In the genomic region with DNA sequence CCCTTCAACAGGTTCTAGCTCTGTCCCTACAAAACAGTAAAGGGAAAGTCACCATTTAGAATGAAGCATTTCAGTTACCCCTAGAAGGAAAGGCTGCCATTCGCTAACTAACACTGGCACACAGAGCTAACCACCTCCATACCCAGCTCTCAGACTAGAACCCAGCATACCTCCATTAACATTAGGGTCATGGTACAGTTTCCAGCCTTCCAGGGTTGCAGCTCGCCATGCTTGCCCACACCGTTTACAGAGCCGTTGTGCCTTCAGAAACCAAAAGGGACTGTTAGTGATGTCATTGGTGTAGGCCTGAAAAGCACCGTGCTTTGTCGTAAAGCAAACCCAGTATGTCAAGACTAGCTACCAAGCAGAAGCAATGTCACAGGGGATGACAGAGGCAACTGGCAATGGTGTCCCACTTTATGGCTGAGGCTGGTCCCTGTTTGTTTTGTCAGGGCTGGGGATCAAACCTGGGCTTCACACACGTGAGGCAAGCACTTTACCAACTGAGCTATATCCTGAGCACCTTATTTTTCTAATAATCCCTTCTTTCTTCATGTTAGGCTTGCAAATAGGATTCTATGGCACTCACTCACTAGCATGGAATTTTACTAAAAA, we compare ENCODE assay signal across 20 mouse cellular contexts. TPM values are rescaled to one million over a fixed set of nuclear protein-coding genes. Genes with fewer than 3 reads are reported as not detected.
DNase-seq lines count a peak whose midpoint lies in the region; ATAC-seq lines count a peak whose summit lies in the region.
"Had no signal": no experiment of that assay in that cellular context is flagged by ENCODE, and none has a peak within 500 bp of the region (broad histone marks: within the 10 kb centered on the region; RNA-seq: fewer than 3 reads in every experiment).

No protein-coding gene starts in this region.

- ATAC-seq in midbrain, embryonic 11.5 days (ENCODE audit: low FRiP score), result no peak
- ATAC-seq: activated CD4-positive, CD25-positive, alpha-beta regulatory T cell, adult 4 months; CD4-positive, CD25-positive, alpha-beta regulatory T cell, adult 4 months had no signal

- H3K27ac ChIP-seq in midbrain, embryonic 11.5 days (ENCODE audit: low read depth, low read length), result no peak overlapping the region
- no peak overlapping the region for H3K27ac ChIP-seq in midbrain, embryonic 10.5 days (replicated peaks)

- H3K36me3 ChIP-seq in midbrain, embryonic 11.5 days (ENCODE audit: control insufficient read depth, insufficient read depth, low read length), result peaks cover 36% of the 10 kb centered on the region
- H3K36me3 ChIP-seq in midbrain, embryonic 10.5 days, result peaks cover 95% of the 10 kb centered on the region

- no peak overlapping the region for H3K9ac ChIP-seq in midbrain, embryonic 11.5 days (ENCODE audit: low read length)

- peak; percentile 49 for DNase-seq in midbrain, embryonic 11.5 days (ENCODE audit: low spot score, missing footprints)
- no peak for DNase-seq in midbrain, embryonic 10.5 days (ENCODE audit: low spot score)
- DNase-seq in adipocyte (ENCODE audit: low spot score), result peak; percentile 96
- no peak for DNase-seq in thymus, postnatal 25 days
- DNase-seq: adrenal gland, adult 2 months; adrenal gland, adult 8-10 months; adrenal gland, postnatal 10 days; adrenal gland, postnatal 14 days; adrenal gland, postnatal 25 days; adrenal gland, postnatal 36 days; B cell, adult 2 months; cerebellum, adult 11 months; cerebellum, adult 11-12 months; cerebellum, adult 18-20 months; cerebellum, adult 2 months had no signal

- no peaks in the 10 kb centered on the region for H3K4me1 ChIP-seq in midbrain, embryonic 11.5 days (ENCODE audit: control insufficient read depth, insufficient read depth, low read length)
- no peaks in the 10 kb centered on the region for H3K4me1 ChIP-seq in midbrain, embryonic 10.5 days

- no peak overlapping the region for H3K4me3 ChIP-seq in midbrain, embryonic 11.5 days (ENCODE audit: low read depth, low read length)
- no peak overlapping the region for H3K4me3 ChIP-seq in midbrain, embryonic 10.5 days

- WGBS in midbrain, embryonic 11.5 days, result 95% methylated on average over 7 of the region's 7 CpGs
- 95% methylated on average over 7 of the region's 7 CpGs for WGBS in midbrain, embryonic 10.5 days

- H3K4me2 ChIP-seq in midbrain, embryonic 11.5 days, result no peak overlapping the region

- no peaks in the 10 kb centered on the region for H3K9me3 ChIP-seq in midbrain, embryonic 11.5 days (ENCODE audit: control insufficient read depth, low read length)
- no peaks in the 10 kb centered on the region for H3K9me3 ChIP-seq in midbrain, embryonic 10.5 days (replicated peaks)
- H3K9me3 ChIP-seq: G1E had no signal

- no peaks in the 10 kb centered on the region for H3K27me3 ChIP-seq in midbrain, embryonic 11.5 days (ENCODE audit: control insufficient read depth, insufficient read depth, low read length)
- no peaks in the 10 kb centered on the region for H3K27me3 ChIP-seq in midbrain, embryonic 10.5 days (ENCODE audit: low read depth, poor library complexity, severe bottlenecking)
- H3K27me3 ChIP-seq: CH12.LX, Patski had no signal

RNA-seq across cellular contexts. Expression of gene Nup107, which starts 19.3 kb away (rescaled TPM):
- 95.1 and 99.0 TPM in 2 replicates for polyA plus RNA-seq in midbrain, embryonic 11.5 days (2014; fragmentation: Nextera tagmentation; extraction: Ambion mirVana)
- 95.5 and 104 TPM in 2 replicates for polyA plus RNA-seq in midbrain, embryonic 10.5 days (2016; fragmentation: Nextera tagmentation; extraction: Ambion mirVana)

RNA-seq across cellular contexts. Expression of gene Slc35e3, which starts 27.0 kb away (rescaled TPM):
- 21.4 TPM in 2 replicates for polyA plus RNA-seq in midbrain, embryonic 11.5 days (2014; fragmentation: Nextera tagmentation; extraction: Ambion mirVana)
- 19.5 and 24.8 TPM in 2 replicates for polyA plus RNA-seq in midbrain, embryonic 10.5 days (2016; fragmentation: Nextera tagmentation; extraction: Ambion mirVana)

Comparison
In these comparisons a context has a peak if more than half of its experiments do, and no peak if none do; other contexts are left out.
1. DNase-seq: peak in midbrain, embryonic 11.5 days (single experiment) and adipocyte (single experiment); none in midbrain, embryonic 10.5 days (single experiment) and thymus, postnatal 25 days (single experiment).